Mouse (Mus musculus) limb, embryonic 14.5 days (tissue): Measurements from ENCODE around the gene Agbl3. TPM values are rescaled to one million over a fixed set of nuclear protein-coding genes. Genes with fewer than 3 reads are reported as not detected.

ENCODE experiments used
- ATAC-seq: fragments of 200-750 bp; cut with Nextera tagmentation; 2 replicates; pipeline ENCODE4 v1.8.0; 2017; ENCODE audit warnings: low read depth, moderate number of reproducible peaks, moderate TSS enrichment; ENCODE audit not compliant: low FRiP score
- DNase-seq: peaks from one replicate; pipeline ENCODE4 v3.0.0-alpha.2; 2015; ENCODE audit warnings: low spot score
- H3K27ac ChIP-seq: fragments of 300-500 bp; sonication (generic); replicated peaks from 2 replicates; pipeline ENCODE4 v1.5.1; 2014; ENCODE audit warnings: low read depth, mild to moderate bottlenecking, low read length, moderate library complexity, mixed read lengths
- H3K27me3 ChIP-seq: fragments of 300-500 bp; sonication (generic); 2 replicates; pipeline ENCODE4 v1.6.1; 2014; ENCODE audit warnings: low read length, mixed read lengths; ENCODE audit not compliant: control insufficient read depth, insufficient read depth
- H3K36me3 ChIP-seq: fragments of 300-500 bp; sonication (generic); 2 replicates; pipeline ENCODE4 v1.6.1; 2014; ENCODE audit warnings: mild to moderate bottlenecking, low read length, moderate library complexity, mixed read lengths; ENCODE audit not compliant: control insufficient read depth, insufficient read depth
- H3K4me1 ChIP-seq: fragments of 300-500 bp; sonication (generic); 2 replicates; pipeline ENCODE4 v1.6.1; 2014; ENCODE audit warnings: antibody characterized with exemption, low read length, mixed read lengths; ENCODE audit not compliant: control insufficient read depth, insufficient read depth
- H3K4me2 ChIP-seq: fragments of 300-500 bp; sonication (generic); replicated peaks from 2 replicates; pipeline ENCODE4 v1.6.1; 2014; ENCODE audit warnings: low read depth, mild to moderate bottlenecking, low read length, moderate library complexity; ENCODE audit not compliant: severe bottlenecking
- H3K4me3 ChIP-seq: fragments of 300-500 bp; sonication (generic); replicated peaks from 2 replicates; pipeline ENCODE4 v1.5.1; 2014; ENCODE audit warnings: low read length
- H3K9ac ChIP-seq: fragments of 300-500 bp; sonication (generic); 2 replicates; pipeline ENCODE4 v1.6.1; 2014; ENCODE audit warnings: mild to moderate bottlenecking, low read depth, low read length, moderate library complexity; ENCODE audit not compliant: severe bottlenecking
- H3K9me3 ChIP-seq: fragments of 300-500 bp; sonication (generic); 2 replicates; pipeline ENCODE4 v1.6.1; 2016; ENCODE audit warnings: low read length; ENCODE audit not compliant: control insufficient read depth
- POLR2A ChIP-seq: fragments of 200-500 bp; IDR thresholded peaks from 2 replicates; pipeline ENCODE4 v1.8.0; 2012; ENCODE audit warnings: inconsistent platforms, mild to moderate bottlenecking, moderate library complexity, borderline replicate concordance; ENCODE audit not compliant: insufficient read depth, insufficient read length; ENCODE audit errors: extremely low read depth
- WGBS: fragments of 180-500 bp; shearing (Covaris S2); extraction: QIAGEN DNeasy Blood & Tissue Kit; methylation state at CpG from one replicate; pipeline ENCODE4 v1.1.7; 2014; 5-methylcytosine and 5-hydroxymethylcytosine counted together
- polyA plus RNA-seq, 2 experiments: library from polyadenylated mRNA; depleted of rRNA in 1 of 2; stranded (reverse) in 1 of 2; unstranded in 1 of 2; fragments of >200 nt; fragmentation: Nextera tagmentation in 1 of 2; extraction: Ambion mirVana in 1 of 2; gene quantifications; 2 replicates each; pipeline versions ENCODE4 v1.2.1 to v1.2.3; 2012 to 2014

Gene Agbl3
- polyA plus RNA-seq, 2 experiments = 8.2 to 11.3 TPM

DNA sequence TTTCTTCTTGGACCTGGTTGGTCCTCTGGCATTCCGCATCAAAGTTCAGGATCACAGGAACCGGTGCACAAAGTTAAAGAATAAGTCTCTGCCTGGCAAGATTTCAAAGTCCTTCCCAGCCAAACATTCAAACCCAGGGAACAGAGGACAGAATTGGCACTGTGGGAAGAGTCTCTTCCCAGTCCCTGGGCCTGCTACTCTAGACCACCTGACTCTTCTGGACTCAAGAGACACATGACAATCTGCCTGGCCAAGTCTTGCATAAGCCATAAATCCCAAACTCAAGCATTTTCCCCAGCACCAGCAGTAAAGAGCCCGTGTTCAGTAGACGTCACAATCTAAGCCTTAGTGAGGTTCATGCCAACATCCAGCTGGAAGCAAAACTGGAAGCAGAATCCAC, 126.4 kb downstream of the Agbl3 start:
- Histone ChIP-seq H3K9me3 (no peaks in the 10 kb centered on the region), H3K36me3 (peaks cover 56% of the 10 kb centered on the region), H3K4me2 (no peak overlapping the region), H3K9ac (no peak overlapping the region), H3K4me1 (peaks cover 5% of the 10 kb centered on the region), H3K27ac (no peak overlapping the region), H3K27me3 (no peaks in the 10 kb centered on the region), H3K4me3 (no peak overlapping the region)
- DNase-seq (no peak), ATAC-seq (no peak)
- TF ChIP-seq POLR2A = no peak
- 81% methylated on average over 4 of the region's 4 CpGs for WGBS

DNA sequence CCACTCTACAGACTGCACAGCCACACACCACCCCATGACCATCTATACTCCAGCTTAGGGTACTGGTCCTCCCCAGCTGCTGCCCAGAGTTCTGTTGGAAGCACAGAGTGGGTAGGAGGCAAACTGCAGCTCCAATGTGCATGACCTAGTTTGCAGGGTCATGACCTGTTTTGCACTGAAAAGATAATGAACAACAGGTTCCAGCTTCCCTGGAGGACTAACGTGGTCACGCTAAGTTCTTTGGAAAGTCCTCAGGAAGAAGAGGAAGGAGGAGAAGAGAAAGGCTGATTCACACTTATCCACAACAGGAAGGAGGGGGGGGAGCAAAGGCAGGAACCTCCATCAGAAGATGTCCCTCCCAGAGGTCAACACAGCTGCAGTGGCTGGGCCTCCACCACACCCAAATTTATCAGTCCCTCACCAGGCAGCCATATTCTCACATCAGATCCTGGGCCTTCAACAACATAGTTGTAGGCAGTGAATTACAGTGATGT, 126.9 kb downstream of the Agbl3 start:
- Histone ChIP-seq H3K4me2 (no peak overlapping the region), H3K36me3 (peaks cover 52% of the 10 kb centered on the region), H3K27me3 (no peaks in the 10 kb centered on the region), H3K9ac (no peak overlapping the region), H3K4me1 (peaks cover 5% of the 10 kb centered on the region), H3K27ac (no peak overlapping the region), H3K9me3 (no peaks in the 10 kb centered on the region), H3K4me3 (no peak overlapping the region)
- 69% methylated on average over 2 of the region's 2 CpGs for WGBS
- ATAC-seq (no peak), DNase-seq (no peak)
- no peak for TF ChIP-seq POLR2A

DNA sequence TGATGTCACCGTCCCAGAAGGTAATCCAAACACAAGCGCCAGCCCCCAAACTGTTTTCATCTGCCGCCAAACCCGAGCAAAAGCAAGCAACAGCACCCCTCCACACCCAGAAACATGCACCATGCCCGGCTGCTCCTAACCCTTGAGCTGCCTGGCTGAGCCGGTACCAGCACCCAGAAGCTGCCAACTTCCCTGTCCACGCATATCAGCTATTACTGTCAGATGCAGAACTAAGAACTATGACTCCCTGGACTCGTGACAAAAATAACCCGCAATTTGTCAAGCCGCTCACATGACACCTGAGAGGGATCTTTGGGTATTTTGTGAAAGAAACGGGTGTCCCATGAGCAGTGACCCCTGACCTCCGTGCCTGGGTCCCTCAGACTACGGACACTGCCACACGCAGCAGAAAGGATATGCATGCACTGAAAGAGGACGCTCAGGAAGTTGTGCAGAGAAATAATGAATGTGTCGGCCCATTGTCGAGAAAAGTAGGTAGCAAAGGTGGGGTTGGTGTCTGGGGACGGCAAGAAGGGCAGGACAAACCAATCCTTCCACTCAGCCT, 127.5 kb downstream of the Agbl3 start:
- H3K27ac ChIP-seq = no peak overlapping the region
- H3K4me1 ChIP-seq = peaks cover 5% of the 10 kb centered on the region
- H3K4me3 ChIP-seq = no peak overlapping the region
- WGBS = 87% methylated on average over 18 of the region's 18 CpGs
- H3K27me3 ChIP-seq = no peaks in the 10 kb centered on the region
- no peaks in the 10 kb centered on the region for H3K9me3 ChIP-seq
- DNase-seq (no peak), ATAC-seq (no peak)
- H3K36me3 ChIP-seq = peaks cover 47% of the 10 kb centered on the region
- no peak overlapping the region for H3K9ac ChIP-seq
- no peak overlapping the region for H3K4me2 ChIP-seq
- no peak for TF ChIP-seq POLR2A

Other genes with a start within 250 kb of the Agbl3 start
- 104 and 127 TPM in 2 replicates for gene Cald1, start 181.9 kb upstream of the Agbl3 start, polyA plus RNA-seq (2012; rRNA removed)
- 231 and 262 TPM in 2 replicates for gene Cald1, start 181.9 kb upstream of the Agbl3 start, polyA plus RNA-seq (2014; fragmentation: Nextera tagmentation; extraction: Ambion mirVana)
- gene Tmem140, start 82.7 kb downstream of the Agbl3 start, polyA plus RNA-seq (2012; rRNA removed) = 1.2 and 1.8 TPM in 2 replicates
- 1.2 and 2.5 TPM in 2 replicates for gene Tmem140, start 82.7 kb downstream of the Agbl3 start, polyA plus RNA-seq (2014; fragmentation: Nextera tagmentation; extraction: Ambion mirVana)
- 22.6 and 24.2 TPM in 2 replicates for gene Cyren, start 97.6 kb downstream of the Agbl3 start, polyA plus RNA-seq (2012; rRNA removed)
- gene Cyren, start 97.6 kb downstream of the Agbl3 start, polyA plus RNA-seq (2014; fragmentation: Nextera tagmentation; extraction: Ambion mirVana) = 11.3 and 12.4 TPM in 2 replicates
- gene Wdr91, start 130.4 kb downstream of the Agbl3 start, polyA plus RNA-seq (2012; rRNA removed) = 22.2 TPM in 2 replicates
- 9.6 and 11.3 TPM in 2 replicates for gene Wdr91, start 130.4 kb downstream of the Agbl3 start, polyA plus RNA-seq (2014; fragmentation: Nextera tagmentation; extraction: Ambion mirVana)
- 0.05 TPM in 1 of 2 replicates, not detected in the other for gene Stra8, start 139.7 kb downstream of the Agbl3 start, polyA plus RNA-seq (2012; rRNA removed)
- gene Stra8, start 139.7 kb downstream of the Agbl3 start, polyA plus RNA-seq (2014; fragmentation: Nextera tagmentation; extraction: Ambion mirVana) = not detected in 2 replicates
- 1.9 and 2.1 TPM in 2 replicates for gene Slc23a4, start 208.0 kb downstream of the Agbl3 start, polyA plus RNA-seq (2012; rRNA removed)
- 0.44 and 0.73 TPM in 2 replicates for gene Slc23a4, start 208.0 kb downstream of the Agbl3 start, polyA plus RNA-seq (2014; fragmentation: Nextera tagmentation; extraction: Ambion mirVana)